Mouse (Mus musculus): Measurements from ENCODE around the gene Kcnq1. TPM values are rescaled to one million over a fixed set of nuclear protein-coding genes. Genes with fewer than 3 reads are reported as not detected.

Gene Kcnq1
- total RNA-seq, 2 experiments from 2014 or later = 0.61 to 1.2 TPM

DNA sequence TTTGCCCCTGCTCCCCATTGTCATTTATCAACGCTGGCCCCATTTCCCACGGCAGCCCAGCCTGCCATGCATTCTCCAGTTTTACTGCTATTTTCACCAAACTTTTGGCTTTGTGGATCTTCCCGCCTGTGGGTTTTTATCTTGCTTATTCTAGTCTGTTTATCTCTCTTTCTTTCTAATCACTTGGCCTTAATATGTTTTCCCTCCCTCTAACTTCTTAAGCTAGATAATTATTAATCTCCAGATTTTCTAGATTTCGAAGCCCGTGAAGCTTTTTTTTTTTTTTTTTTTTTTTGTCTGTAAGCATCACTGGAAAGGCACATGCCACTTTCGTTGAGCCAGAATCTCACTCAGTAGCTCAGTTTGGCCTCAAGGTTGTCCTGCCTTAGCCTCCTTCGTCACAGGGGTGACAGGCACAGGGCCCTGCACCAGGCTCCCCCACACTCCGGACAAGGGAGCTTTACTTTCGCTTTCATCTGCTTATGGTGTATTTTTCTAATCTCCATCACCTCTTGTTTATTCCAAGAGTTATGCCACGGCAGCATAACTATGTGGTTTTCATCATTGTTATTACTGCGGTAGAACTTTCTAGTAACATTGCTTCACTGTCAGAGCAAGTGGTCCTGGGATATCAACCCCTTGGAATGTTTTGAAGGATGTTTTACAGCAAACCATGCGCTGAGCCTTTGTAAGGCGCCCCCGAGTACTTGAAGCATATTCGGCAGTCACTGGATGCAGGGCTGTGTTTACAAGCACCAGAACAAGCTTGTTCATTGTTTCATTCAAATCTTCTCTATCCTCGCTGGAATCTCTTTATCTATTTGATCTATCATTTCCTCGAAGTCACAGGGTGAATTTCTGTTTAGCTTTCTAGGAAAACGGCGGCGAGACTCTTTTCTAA is 261.5 kb downstream of the Kcnq1 start:
- intact Hi-C loops (cut with DNase I) = no loop called here
- TF ChIP-seq CTCF (IDR thresholded peaks at IDR 0.05) = no peak
- H3K27ac ChIP-seq = no peak overlapping the region
- DNase-seq (ENCODE audit: extremely low spot score in 1 of 2, low spot score in 2 of 2) = no peak
- H3K4me3 ChIP-seq = no peak overlapping the region; the same call in 1 of the 2 replicates

DNA sequence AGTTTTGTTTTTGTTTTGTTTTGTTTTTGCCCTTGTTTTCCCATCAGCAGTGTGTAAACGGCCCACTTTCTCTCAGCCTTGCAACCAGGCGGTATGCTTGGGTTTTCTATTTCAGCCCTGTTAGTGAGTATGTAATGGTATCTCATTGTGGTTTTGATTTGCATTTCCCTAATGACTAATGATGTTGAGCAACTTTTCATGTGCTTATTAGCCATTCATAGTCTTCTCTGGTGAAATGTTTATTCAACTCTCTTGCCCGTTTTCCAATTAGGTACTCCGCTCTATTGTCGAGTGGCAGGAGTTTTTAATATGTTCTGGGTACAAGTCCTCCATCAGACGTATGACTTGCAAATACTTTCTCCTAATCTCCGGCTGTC is 262.1 kb downstream of the Kcnq1 start:
- no peak for TF ChIP-seq CTCF (IDR thresholded peaks at IDR 0.05)

DNA sequence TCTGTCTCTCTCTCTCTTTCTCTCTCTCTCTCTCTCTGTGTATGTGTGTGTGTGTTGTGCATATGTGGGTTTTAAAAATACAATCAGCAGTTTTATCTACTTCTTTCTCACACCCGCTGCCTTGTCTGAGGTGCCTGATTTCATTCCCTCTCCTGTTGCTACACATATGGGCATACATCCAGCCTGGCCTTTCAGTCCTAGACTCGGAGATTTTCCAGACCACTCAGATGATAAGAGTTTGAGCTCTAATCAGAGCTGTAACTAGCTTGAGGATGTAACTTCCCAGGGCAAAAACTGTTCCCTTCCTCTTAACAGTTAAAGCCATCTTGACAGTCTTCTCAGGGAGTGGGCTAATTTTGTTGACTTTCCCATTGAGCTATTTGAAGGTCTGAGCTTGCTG is 265.2 kb downstream of the Kcnq1 start:
- DNase-seq (ENCODE audit: extremely low spot score in 1 of 2, low spot score in 2 of 2) = no peak
- intact Hi-C loops (cut with DNase I) = loop anchor here (5.0 kb wide), 1 partner anchor 76 kb away; no protein-coding TSS in a partner anchor
- Histone ChIP-seq H3K4me3 (no peak overlapping the region), H3K27ac (no peak overlapping the region)
- TF ChIP-seq CTCF (IDR thresholded peaks at IDR 0.05) = no peak

More for the DNA sequence above, 262.1 kb downstream of the Kcnq1 start:
- DNase-seq (ENCODE audit: extremely low spot score in 1 of 2, low spot score in 2 of 2) = no peak
- no peak overlapping the region for H3K4me3 ChIP-seq
- intact Hi-C loops (cut with DNase I) = no loop called here
- H3K27ac ChIP-seq = no peak overlapping the region

DNA sequence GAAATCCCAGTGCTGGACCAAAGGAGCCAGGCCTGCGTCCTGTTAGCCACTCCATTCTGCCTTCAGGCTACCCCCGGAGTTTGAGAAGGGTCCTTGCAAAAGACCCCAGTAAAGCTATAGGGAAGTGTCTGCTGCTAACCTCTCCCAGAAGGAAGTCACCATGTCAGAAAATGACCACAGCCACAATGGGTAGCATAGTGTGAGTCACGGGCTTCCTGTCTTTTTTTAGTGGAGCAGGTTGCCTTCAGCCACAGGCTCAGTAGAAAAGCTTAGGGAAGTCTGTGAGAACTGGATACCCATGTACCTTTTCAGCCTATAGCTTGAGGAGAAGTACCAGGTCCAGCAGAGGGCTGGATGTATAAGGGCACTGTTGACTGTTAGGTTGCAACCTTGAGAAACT is 267.1 kb downstream of the Kcnq1 start:
- intact Hi-C loops (cut with DNase I) = loop anchor here (5.0 kb wide), 1 partner anchor 74 kb away; no protein-coding TSS in a partner anchor
- Histone ChIP-seq H3K27ac (no peak overlapping the region), H3K4me3 (no peak overlapping the region)
- no peak for TF ChIP-seq CTCF (IDR thresholded peaks at IDR 0.05)
- no peak for DNase-seq (ENCODE audit: extremely low spot score in 1 of 2, low spot score in 2 of 2)

DNA sequence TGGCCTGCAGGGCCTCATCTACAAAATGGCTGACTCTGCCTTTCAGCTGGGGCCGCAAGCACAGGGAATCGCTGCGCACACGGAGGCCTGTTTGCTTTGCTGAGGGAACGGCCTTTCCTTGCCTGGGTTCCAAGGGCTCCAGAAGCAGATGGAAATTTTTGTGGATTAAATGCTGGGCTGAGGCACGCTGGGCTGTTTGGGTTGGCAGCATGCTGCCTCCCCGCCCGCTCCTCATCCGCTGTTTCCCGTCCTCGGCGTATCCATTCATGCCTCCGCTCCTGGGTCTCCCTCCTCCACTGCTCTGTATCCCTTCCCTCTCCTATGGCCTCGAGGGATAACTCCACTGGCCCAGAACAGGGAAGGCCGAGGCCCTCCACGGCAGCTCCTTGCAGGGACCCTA is 269.8 kb downstream of the Kcnq1 start:
- intact Hi-C loops (cut with DNase I) = no loop called here
- TF ChIP-seq CTCF (IDR thresholded peaks at IDR 0.05) = no peak
- no peak for DNase-seq (ENCODE audit: extremely low spot score in 1 of 2, low spot score in 2 of 2)

DNA sequence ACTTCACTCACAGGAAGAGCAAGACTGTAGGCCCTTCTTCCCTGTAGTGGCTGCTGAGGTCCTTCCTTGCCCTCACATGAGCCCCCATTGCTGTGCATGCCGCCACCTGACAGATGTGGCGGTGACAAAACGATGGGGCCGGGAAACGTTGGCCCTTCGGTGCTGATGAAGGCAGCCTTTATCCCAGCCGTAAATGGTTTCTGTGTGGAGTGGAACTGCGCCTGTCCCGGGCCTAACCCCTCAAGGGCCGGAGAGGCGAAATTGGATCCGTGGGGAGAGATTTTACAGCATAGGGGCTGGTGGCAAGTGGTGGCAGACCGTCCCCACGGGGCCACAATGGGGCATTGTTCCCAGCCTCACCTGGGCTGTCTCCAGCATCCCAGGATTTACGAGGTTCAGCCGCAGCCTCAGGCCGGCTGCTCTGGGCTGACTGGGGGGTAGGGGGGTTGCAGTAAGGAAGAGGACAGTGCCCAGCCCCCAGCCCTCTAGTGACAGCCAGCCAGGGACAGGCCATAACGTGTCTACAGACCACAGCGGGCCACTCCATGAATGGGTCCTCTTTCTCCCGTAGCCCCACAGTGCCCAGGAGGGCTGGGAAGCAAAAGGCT is 274.4 kb downstream of the Kcnq1 start:
- intact Hi-C loops (cut with DNase I) = no loop called here
- Histone ChIP-seq H3K4me3 (no peak overlapping the region), H3K27ac (no peak overlapping the region)
- TF ChIP-seq CTCF (IDR thresholded peaks at IDR 0.05) = no peak
- no peak for DNase-seq (ENCODE audit: extremely low spot score in 1 of 2, low spot score in 2 of 2)

More for the DNA sequence above, 269.8 kb downstream of the Kcnq1 start:
- no peak overlapping the region for H3K27ac ChIP-seq
- no peak overlapping the region for H3K4me3 ChIP-seq

DNA sequence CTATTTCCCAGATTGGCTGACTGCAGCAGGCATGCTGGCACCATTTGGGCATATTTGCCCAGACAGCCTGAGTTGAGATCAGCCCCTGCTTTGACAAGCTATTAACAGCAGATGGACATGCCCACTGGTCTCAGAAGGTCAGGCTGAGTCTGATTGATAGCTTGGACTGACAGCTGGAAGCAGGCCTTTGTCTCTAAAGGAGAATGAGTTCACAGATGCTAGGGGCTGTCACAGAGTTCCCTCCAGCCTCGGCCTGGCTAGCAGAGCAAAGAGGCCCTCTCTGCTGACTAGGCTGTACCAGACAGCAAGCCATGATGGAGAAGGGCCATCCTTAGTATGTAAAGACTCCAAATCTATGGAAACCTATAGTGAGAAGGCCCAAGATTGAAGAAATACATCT is 280.5 kb downstream of the Kcnq1 start:
- no peak for DNase-seq (ENCODE audit: extremely low spot score in 1 of 2, low spot score in 2 of 2)
- no peak for TF ChIP-seq CTCF (IDR thresholded peaks at IDR 0.05)

DNA sequence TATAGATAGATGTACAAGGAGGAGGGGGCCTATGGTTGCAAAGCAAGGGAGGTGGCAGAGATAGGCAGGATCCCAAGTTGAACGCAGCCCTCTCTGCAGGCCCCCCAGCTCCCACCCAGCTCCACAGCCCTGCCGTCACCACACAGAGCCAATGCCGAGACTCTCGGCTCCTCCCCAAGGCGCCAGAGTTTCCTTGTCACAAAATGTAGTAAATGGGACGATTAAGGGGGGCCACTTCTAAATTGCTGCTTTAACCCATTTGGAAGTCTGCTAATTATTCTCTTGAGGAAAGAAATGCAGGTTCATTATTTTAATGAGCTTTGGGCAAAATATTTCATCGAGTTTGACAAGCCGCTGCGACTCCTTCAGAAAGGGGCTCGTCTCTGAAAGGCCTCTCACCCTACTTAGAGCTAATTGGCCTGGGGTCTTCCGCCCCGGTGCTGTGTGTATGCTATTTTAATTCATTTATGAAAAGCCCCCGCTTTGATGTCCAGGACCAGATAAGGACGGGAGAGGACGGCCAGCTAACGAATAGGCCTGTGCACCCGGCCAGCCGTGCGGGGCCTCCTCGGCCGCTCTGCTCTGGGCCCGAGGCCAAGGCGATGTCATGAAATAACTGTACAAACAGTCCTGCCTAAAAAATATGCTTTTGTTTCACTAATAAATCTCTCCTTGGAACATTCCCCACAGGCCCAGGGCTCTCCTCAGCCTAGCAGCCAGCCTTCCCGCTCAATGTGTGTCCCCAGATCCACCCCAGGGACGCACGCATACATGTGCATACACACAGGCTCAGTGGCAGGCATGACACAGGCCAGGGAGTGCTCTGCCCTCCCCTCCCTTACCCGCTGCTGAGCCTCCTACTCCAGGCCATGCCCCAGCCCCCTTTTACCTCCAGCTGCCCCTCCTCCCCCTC is 282.9 kb downstream of the Kcnq1 start:
- Histone ChIP-seq H3K4me3 (no peak overlapping the region), H3K27ac (no peak overlapping the region)
- intact Hi-C loops (cut with DNase I) = no loop called here
- TF ChIP-seq CTCF (IDR thresholded peaks at IDR 0.05) = no peak
- no peak for DNase-seq (ENCODE audit: extremely low spot score in 1 of 2, low spot score in 2 of 2)

More for the DNA sequence above, 280.5 kb downstream of the Kcnq1 start:
- H3K4me3 ChIP-seq = no peak overlapping the region
- intact Hi-C loops (cut with DNase I) = no loop called here
- no peak overlapping the region for H3K27ac ChIP-seq

DNA sequence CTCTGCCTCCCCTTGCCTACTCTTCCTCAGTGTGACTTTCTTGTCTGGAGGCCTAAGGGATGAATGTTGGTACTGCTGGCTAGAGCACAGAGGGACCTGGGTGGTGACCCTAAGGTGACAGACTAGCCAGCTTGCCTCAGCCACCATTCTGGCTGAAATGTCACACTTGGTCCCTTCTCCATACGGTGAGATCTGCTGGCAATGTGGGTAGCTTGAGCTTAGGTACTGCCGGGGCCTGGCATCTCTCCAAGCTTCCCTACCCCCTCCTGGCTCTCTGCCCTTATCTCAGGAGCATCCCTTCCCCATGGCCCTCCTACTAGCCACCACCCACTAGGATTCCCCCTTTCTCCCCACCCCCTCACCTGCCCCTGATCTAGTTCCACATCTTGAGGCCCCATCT is 283.7 kb downstream of the Kcnq1 start:
- Histone ChIP-seq H3K4me3 (no peak overlapping the region), H3K27ac (no peak overlapping the region)
- intact Hi-C loops (cut with DNase I) = no loop called here
- no peak for DNase-seq (ENCODE audit: extremely low spot score in 1 of 2, low spot score in 2 of 2)
- TF ChIP-seq CTCF (IDR thresholded peaks at IDR 0.05) = no peak

DNA sequence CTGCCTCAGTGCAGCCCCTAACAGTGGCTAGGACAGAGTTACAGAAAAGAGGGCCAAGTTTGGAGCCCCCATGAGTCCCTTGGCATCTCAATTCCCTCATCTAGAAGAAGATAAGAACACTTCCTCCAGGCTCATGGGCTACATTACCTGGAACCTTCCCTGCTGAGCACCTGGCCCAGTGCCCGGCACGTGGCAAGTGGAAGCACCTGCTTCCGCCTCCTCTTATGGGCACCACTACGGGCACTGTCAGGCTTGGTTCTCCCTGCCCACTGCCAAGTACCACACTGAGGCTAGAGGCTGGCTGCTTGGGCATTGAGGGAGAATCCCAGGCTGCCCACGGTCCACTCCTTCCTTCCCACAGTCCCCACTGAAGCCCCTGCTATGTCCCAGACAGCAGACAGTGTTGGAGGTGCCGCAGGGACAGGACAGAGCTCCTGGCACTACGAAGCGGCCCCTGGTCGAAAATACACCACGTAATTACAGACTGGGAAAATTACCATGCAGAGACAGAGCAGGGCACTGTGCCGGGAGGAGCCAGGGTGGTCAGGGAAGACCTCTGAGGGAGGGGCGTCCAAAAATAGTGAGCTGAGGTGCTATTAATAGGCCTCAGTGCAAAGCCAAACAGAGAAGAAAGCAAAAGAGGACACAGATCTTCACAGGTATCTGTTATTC is 284.3 kb downstream of the Kcnq1 start:
- no peak for TF ChIP-seq CTCF (IDR thresholded peaks at IDR 0.05)

DNA sequence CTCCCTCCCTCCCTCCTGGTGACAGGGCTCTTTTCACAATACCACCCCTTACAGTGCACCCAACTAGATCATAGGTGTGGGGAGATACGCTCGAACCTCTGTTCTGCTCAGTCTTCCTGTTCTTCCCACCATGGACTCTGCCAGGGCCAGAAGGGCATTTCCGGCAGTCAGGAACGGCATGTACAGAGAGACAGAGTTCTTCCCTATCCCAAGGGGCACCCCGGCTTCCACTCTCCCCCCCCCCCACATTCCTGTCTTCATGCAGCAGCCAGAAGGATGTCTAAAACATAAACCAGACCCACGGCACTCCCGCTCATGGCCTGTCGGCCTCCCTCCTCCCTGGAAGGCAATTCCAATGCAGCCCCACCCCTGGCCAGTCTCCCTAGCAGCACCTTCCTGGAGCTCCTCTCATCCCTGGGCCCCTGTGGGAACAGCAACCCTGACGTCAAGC is 289.0 kb downstream of the Kcnq1 start:
- TF ChIP-seq CTCF (IDR thresholded peaks at IDR 0.05) = no peak
- Histone ChIP-seq H3K4me3 (no peak overlapping the region), H3K27ac (no peak overlapping the region)
- no peak for DNase-seq (ENCODE audit: extremely low spot score in 1 of 2, low spot score in 2 of 2)
- intact Hi-C loops (cut with DNase I) = no loop called here

More for the DNA sequence above, 284.3 kb downstream of the Kcnq1 start:
- no peak for DNase-seq (ENCODE audit: extremely low spot score in 1 of 2, low spot score in 2 of 2)
- H3K4me3 ChIP-seq = no peak overlapping the region
- H3K27ac ChIP-seq = no peak overlapping the region
- intact Hi-C loops (cut with DNase I) = no loop called here

All from left cerebral cortex, adult 2 months (tissue).